Mouse (Mus musculus) neural tube, embryonic 11.5 days (tissue): ENCODE results near the gene Rhobtb3. TPM values are rescaled to one million over a fixed set of nuclear protein-coding genes. Genes with fewer than 3 reads are reported as not detected.
"Not testable (repeated sequence)": the region's sequence is repeated elsewhere in the genome, so short reads cannot be mapped to it uniquely, and the experiment has no call there.

Source experiments
- ATAC-seq: fragments of 200-750 bp; cut with Nextera tagmentation; 2 replicates; pipeline ENCODE4 v1.8.0; 2017; ENCODE audit warnings: moderate number of reproducible peaks, mild to moderate bottlenecking, moderate TSS enrichment, moderate library complexity; ENCODE audit not compliant: insufficient read depth, low FRiP score, low TSS enrichment
- DNase-seq: peaks from one replicate; pipeline ENCODE4 v3.0.0-alpha.2; 2015; ENCODE audit warnings: low spot score
- H3K27ac ChIP-seq: fragments of 300-500 bp; sonication (generic); 2 replicates; pipeline ENCODE4 v1.5.1; 2014; ENCODE audit warnings: low read depth, mild to moderate bottlenecking, low read length
- H3K27me3 ChIP-seq: fragments of 300-500 bp; sonication (generic); 2 replicates; pipeline ENCODE4 v1.6.1; 2014; ENCODE audit warnings: mild to moderate bottlenecking, low read length, mixed read lengths; ENCODE audit not compliant: control insufficient read depth, insufficient read depth
- H3K36me3 ChIP-seq: fragments of 300-500 bp; sonication (generic); 2 replicates; pipeline ENCODE4 v1.6.1; 2014; ENCODE audit warnings: mild to moderate bottlenecking, low read length, moderate library complexity, mixed read lengths; ENCODE audit not compliant: control insufficient read depth, insufficient read depth
- H3K4me1 ChIP-seq: fragments of 300-500 bp; sonication (generic); 2 replicates; pipeline ENCODE4 v1.6.1; 2014; ENCODE audit warnings: low read length, mixed read lengths; ENCODE audit not compliant: control insufficient read depth, insufficient read depth
- H3K4me2 ChIP-seq: fragments of 300-500 bp; sonication (generic); 2 replicates; pipeline ENCODE4 v1.6.1; 2014; ENCODE audit warnings: low read depth, mild to moderate bottlenecking, moderate library complexity
- H3K4me3 ChIP-seq: fragments of 300-500 bp; sonication (generic); 2 replicates; pipeline ENCODE4 v1.5.1; 2014; ENCODE audit warnings: low read depth, low read length
- H3K9ac ChIP-seq: fragments of 300-500 bp; sonication (generic); 2 replicates; pipeline ENCODE4 v1.6.1; 2014; ENCODE audit warnings: mild to moderate bottlenecking, low read length
- H3K9me3 ChIP-seq: fragments of 300-500 bp; sonication (generic); 2 replicates; pipeline ENCODE4 v1.6.1; 2016; ENCODE audit warnings: low read length; ENCODE audit not compliant: control insufficient read depth
- WGBS: fragments of 180-500 bp; shearing (Covaris S2); extraction: QIAGEN DNeasy Blood & Tissue Kit; methylation state at CpG from one replicate; pipeline ENCODE4 v1.1.7; 2014; 5-methylcytosine and 5-hydroxymethylcytosine counted together
- polyA plus RNA-seq: library from polyadenylated mRNA; unstranded; fragments of >200 nt; fragmentation: Nextera tagmentation; extraction: Ambion mirVana; gene quantifications from 2 replicates; pipeline ENCODE4 v1.2.1, GENCODE M21; 2014

The Rhobtb3 gene
- polyA plus RNA-seq, 1 experiment from 2014 or later: 58.6 TPM

- Histone ChIP-seq H3K4me1 (no peaks in the 10 kb centered on the region), H3K36me3 (no peaks in the 10 kb centered on the region; the same call in 1 of the 2 replicates)
These were observed 67.1 kb downstream of the Rhobtb3 start for GRCm38 (mm10) chr13:75876592-75876991.

GRCm38 (mm10) chr13:75876188-75876587 lies 67.5 kb downstream of the Rhobtb3 start:
- H3K36me3 ChIP-seq, DNase-seq, H3K4me2 ChIP-seq, H3K9me3 ChIP-seq, H3K4me1 ChIP-seq, H3K9ac ChIP-seq, H3K27me3 ChIP-seq, H3K4me3 ChIP-seq, H3K27ac ChIP-seq, ATAC-seq: not testable (repeated sequence)
- 77% methylated on average over 7 of the region's 7 CpGs for WGBS

More at GRCm38 (mm10) chr13:75876592-75876991, 67.1 kb downstream of the Rhobtb3 start:
- WGBS: 79% methylated on average over 6 of the region's 6 CpGs
- H3K9ac ChIP-seq: no peak overlapping the region
- ATAC-seq (no peak), DNase-seq (no peak)
- no peaks in the 10 kb centered on the region for H3K9me3 ChIP-seq
- no peak overlapping the region for H3K4me3 ChIP-seq
- H3K27me3 ChIP-seq: no peaks in the 10 kb centered on the region
- no peak overlapping the region for H3K4me2 ChIP-seq
- H3K27ac ChIP-seq: no peak overlapping the region

GRCm38 (mm10) chr13:75874608-75875376 lies 68.9 kb downstream of the Rhobtb3 start:
- H3K9ac ChIP-seq: no peak overlapping the region
- H3K27ac ChIP-seq: no peak overlapping the region
- no peaks in the 10 kb centered on the region; the same call in 1 of the 2 replicates for H3K36me3 ChIP-seq
- H3K27me3 ChIP-seq: no peaks in the 10 kb centered on the region
- DNase-seq (no peak), ATAC-seq (no peak)
- H3K9me3 ChIP-seq: no peaks in the 10 kb centered on the region
- no peak overlapping the region for H3K4me2 ChIP-seq
- 91% methylated on average over 4 of the region's 4 CpGs for WGBS
- H3K4me1 ChIP-seq: no peaks in the 10 kb centered on the region
- no peak overlapping the region for H3K4me3 ChIP-seq

DNA sequence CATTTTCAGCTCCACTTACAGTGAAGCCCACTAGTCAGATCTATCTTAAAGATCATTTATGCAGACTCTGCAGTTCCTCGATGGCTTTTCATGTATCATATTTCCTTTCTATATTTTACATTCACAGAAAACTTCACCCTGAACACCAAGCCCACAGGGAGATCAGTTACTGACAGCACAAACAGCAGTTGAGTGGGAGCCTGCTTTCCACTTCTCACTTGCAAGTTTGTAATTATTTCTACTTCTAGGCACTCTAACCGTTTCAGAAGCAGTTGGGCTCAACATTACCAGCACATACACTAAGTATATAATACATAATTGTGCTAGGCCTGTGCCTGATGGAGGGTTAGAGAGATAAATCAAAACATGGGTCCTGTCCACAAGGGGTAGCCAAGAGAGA lies 75.8 kb downstream of the Rhobtb3 start:
- DNase-seq (no peak), ATAC-seq (no peak)
- no peaks in the 10 kb centered on the region for H3K27me3 ChIP-seq
- no peak overlapping the region for H3K9ac ChIP-seq
- H3K36me3 ChIP-seq: no peaks in the 10 kb centered on the region; the same call in 1 of the 2 replicates
- 90% methylated on average over 2 of the region's 2 CpGs for WGBS
- no peaks in the 10 kb centered on the region for H3K9me3 ChIP-seq
- H3K4me2 ChIP-seq: no peak overlapping the region
- H3K4me1 ChIP-seq: no peaks in the 10 kb centered on the region
- no peak overlapping the region for H3K4me3 ChIP-seq
- H3K27ac ChIP-seq: no peak overlapping the region

- H3K27ac ChIP-seq: no peak overlapping the region
- no peaks in the 10 kb centered on the region for H3K4me1 ChIP-seq
- H3K9ac ChIP-seq: no peak overlapping the region
- no peaks in the 10 kb centered on the region for H3K9me3 ChIP-seq
- no peak overlapping the region for H3K4me2 ChIP-seq
- no peak for ATAC-seq
- no peak overlapping the region for H3K4me3 ChIP-seq
- H3K36me3 ChIP-seq: no peaks in the 10 kb centered on the region
- DNase-seq: no peak
- no peaks in the 10 kb centered on the region for H3K27me3 ChIP-seq
These were observed 78.1 kb downstream of the Rhobtb3 start for GRCm38 (mm10) chr13:75865486-75866184.

DNA sequence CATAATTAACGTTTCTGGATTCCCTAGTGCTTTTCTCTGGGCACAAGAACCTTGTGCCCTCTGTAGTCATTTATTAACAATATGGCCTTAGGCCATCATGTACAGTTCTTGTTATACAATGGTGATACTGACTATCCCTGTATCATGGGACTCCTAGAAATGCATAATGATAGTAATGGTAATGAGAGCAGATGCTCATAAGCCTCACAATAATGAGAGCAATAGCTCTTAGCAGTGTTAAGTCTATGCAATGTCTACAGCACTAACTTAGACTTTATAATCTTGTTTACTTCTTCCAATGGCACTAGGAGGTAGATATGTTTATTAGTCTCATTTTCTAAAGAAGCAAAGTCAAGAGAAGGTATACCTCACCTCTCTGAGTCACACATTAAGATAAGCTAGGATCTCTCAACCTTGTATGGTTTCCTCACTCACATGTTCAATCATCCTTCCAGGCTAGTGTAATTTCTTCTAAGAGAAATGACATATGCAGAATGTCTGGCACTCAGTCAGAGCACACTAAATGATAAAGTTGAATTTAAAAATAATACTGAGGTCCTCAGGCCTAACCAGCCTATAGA lies 84.4 kb downstream of the Rhobtb3 start:
- ATAC-seq (no peak), DNase-seq (no peak)
- Histone ChIP-seq H3K27ac (no peak overlapping the region), H3K36me3 (no peaks in the 10 kb centered on the region), H3K4me1 (no peaks in the 10 kb centered on the region), H3K9ac (no peak overlapping the region), H3K4me3 (no peak overlapping the region), H3K4me2 (no peak overlapping the region), H3K9me3 (no peaks in the 10 kb centered on the region), H3K27me3 (no peaks in the 10 kb centered on the region)
- 66% methylated on average over 1 of the region's 1 CpGs for WGBS

DNA sequence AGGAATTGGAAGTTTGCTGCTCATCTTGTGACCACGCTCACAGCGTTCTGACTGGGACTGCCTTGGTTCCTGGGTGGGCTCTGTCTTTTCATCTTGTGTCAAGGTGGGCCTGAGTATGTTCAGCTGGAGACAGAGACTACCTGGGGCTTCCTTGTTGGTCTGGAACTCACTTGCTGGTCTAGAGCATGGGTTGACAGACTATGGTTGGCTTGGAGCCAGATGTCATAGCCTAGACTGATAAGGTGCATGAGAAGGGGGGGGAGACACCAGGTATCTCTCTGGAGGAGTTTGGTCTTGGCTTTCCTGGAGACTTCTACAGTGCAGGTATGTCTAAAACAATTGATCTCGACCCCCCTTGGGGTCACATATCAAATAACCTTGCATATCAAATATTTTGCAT lies 90.6 kb downstream of the Rhobtb3 start:
- H3K27me3 ChIP-seq: no peaks in the 10 kb centered on the region
- no peaks in the 10 kb centered on the region for H3K36me3 ChIP-seq
- DNase-seq: no peak
- WGBS: 93% methylated on average over 3 of the region's 3 CpGs
- no peak overlapping the region for H3K4me2 ChIP-seq
- no peak overlapping the region for H3K27ac ChIP-seq
- no peak overlapping the region for H3K4me3 ChIP-seq
- H3K9me3 ChIP-seq: no peaks in the 10 kb centered on the region
- no peak overlapping the region for H3K9ac ChIP-seq
- no peaks in the 10 kb centered on the region for H3K4me1 ChIP-seq
- ATAC-seq: no peak

DNA sequence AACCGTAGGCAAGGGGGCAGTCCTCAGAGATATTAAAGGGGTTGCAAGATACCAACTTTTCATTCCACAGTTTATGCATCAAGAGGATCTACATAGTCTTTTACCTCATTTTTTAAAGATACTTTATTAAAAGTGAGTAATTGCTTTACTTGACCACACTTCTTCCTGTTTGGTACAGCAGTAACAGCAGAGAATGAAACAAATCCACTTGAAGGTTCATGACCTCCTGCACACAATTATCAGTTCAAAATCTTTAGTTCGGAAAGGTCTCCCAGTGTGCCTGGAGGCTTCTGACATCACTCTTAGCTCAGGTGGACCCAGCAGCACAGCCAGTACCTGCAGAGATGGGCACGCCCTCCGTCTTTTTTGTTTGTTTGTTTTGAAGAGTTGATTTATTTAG lies 91.7 kb downstream of the Rhobtb3 start:
- no peak overlapping the region for H3K4me3 ChIP-seq
- no peaks in the 10 kb centered on the region for H3K36me3 ChIP-seq
- DNase-seq (no peak), ATAC-seq (no peak)
- H3K4me2 ChIP-seq: no peak overlapping the region
- no peak overlapping the region for H3K9ac ChIP-seq
- no peaks in the 10 kb centered on the region for H3K9me3 ChIP-seq
- no peaks in the 10 kb centered on the region for H3K4me1 ChIP-seq
- H3K27ac ChIP-seq: no peak overlapping the region
- WGBS: 92% methylated on average over 4 of the region's 4 CpGs
- no peaks in the 10 kb centered on the region for H3K27me3 ChIP-seq
